Mouse (Mus musculus) gastrocnemius, adult 18-20 months (tissue): ENCODE measurements around the gene Sertad3. TPM values are rescaled to one million over a fixed set of nuclear protein-coding genes. Genes with fewer than 3 reads are reported as not detected.

ENCODE experiments used
- DNase-seq: peaks from one replicate; pipeline ENCODE4 v3.0.0; 2021; ENCODE audit warnings: low spot score
- total RNA-seq, 2 experiments: library from RNA; stranded (reverse); gene quantifications; 2 replicates each; pipeline ENCODE4 v1.2.3; 2021

Sertad3 gene
- total RNA-seq, 2 experiments from 2014 or later: 3.0 to 4.0 TPM

GRCm38 (mm10) chr7:27460477-27460876, 13.1 kb upstream of the Sertad3 start:
- no peak for DNase-seq

GRCm38 (mm10) chr7:27467648-27468047, 5.9 kb upstream of the Sertad3 start:
- DNase-seq: no peak

- DNase-seq: no peak
These were observed 2.0 kb upstream of the Sertad3 start for GRCm38 (mm10) chr7:27471390-27472120.

- no peak for DNase-seq
These were observed 972 bp upstream of the Sertad3 start for GRCm38 (mm10) chr7:27472596-27472995.

GRCm38 (mm10) chr7:27473835-27474489, 394 bp downstream of the Sertad3 start:
- no peak for DNase-seq

GRCm38 (mm10) chr7:27474490-27474954, 954 bp downstream of the Sertad3 start:
- peak; percentile 99 for DNase-seq

GRCm38 (mm10) chr7:27475596-27475995, 2.0 kb downstream of the Sertad3 start:
- DNase-seq: no peak

GRCm38 (mm10) chr7:27476098-27476635, 2.6 kb downstream of the Sertad3 start:
- DNase-seq: no peak

GRCm38 (mm10) chr7:27478561-27478960, 5.0 kb downstream of the Sertad3 start:
- no peak for DNase-seq

GRCm38 (mm10) chr7:27479750-27480149, 6.2 kb downstream of the Sertad3 start:
- no peak for DNase-seq

- DNase-seq: no peak
These were observed 6.9 kb downstream of the Sertad3 start for GRCm38 (mm10) chr7:27480506-27480905.

GRCm38 (mm10) chr7:27480927-27481626, 7.5 kb downstream of the Sertad3 start:
- DNase-seq: no peak

GRCm38 (mm10) chr7:27481627-27481969, 8.0 kb downstream of the Sertad3 start:
- peak; percentile 95 for DNase-seq

GRCm38 (mm10) chr7:27483860-27484259, 10.3 kb downstream of the Sertad3 start:
- DNase-seq: no peak

GRCm38 (mm10) chr7:27486102-27486769, 12.7 kb downstream of the Sertad3 start:
- no peak for DNase-seq

- DNase-seq: peak; percentile 100
These were observed 13.5 kb downstream of the Sertad3 start, which contains the start of gene Sertad1 for GRCm38 (mm10) chr7:27486770-27487697. Sertad1 (plus strand) TSS chr7:27486910.

- DNase-seq: peak; percentile 56
These were observed 14.2 kb downstream of the Sertad3 start for GRCm38 (mm10) chr7:27487740-27488268.

GRCm38 (mm10) chr7:27489270-27489869, 15.8 kb downstream of the Sertad3 start:
- DNase-seq: no peak

- DNase-seq: no peak
These were observed 16.6 kb downstream of the Sertad3 start for GRCm38 (mm10) chr7:27490227-27490542.
